Mouse (Mus musculus): ENCODE results near the gene Tceanc2. TPM values are rescaled to one million over a fixed set of nuclear protein-coding genes. Genes with fewer than 3 reads are reported as not detected.

Tceanc2 gene
- polyA plus RNA-seq, 1 experiment from 2014 or later: 16.8 TPM

DNA sequence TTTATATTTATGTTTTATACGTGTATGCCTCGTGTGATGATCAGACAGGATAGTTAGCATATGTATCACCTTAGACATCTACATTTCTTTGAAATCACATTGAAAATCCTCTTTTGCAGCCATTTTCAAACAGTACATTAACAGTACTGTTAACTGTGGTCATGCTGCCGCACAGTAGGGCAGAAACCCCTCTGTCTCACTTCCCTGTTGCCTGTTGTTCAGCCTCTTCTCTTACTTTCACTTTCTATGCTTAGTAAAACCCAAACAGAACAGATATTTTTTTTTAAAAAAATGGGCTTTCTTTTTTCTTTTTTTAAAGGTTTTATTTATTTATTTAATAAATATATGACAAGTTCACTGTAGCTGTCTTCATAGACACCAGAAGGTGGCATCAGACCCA lies 14.9 kb upstream of the Tceanc2 start:
- no peak overlapping the region for H3K27ac ChIP-seq (replicated peaks in 1 of 2; ENCODE audit: control insufficient read depth in 1 of 2, insufficient read depth in 1 of 2, low read depth in 2 of 2, low read length in 2 of 2)
- H3K9me3 ChIP-seq (ENCODE audit: control insufficient read depth, low read length): no peaks in the 10 kb centered on the region
- H3K4me3 ChIP-seq (ENCODE audit: control insufficient read depth in 1 of 2, insufficient read depth in 1 of 2, low read depth in 1 of 2, low read length in 2 of 2): no peak overlapping the region
- no peak overlapping the region for H3K9ac ChIP-seq (ENCODE audit: low read length)
- peaks cover 96% of the 10 kb centered on the region for H3K36me3 ChIP-seq (ENCODE audit: control insufficient read depth, insufficient read depth, low read length)
- no peaks in the 10 kb centered on the region for H3K4me1 ChIP-seq (ENCODE audit: control insufficient read depth in 2 of 2, insufficient read depth in 2 of 2, low read length in 2 of 2)
- ATAC-seq (ENCODE audit: insufficient number of reproducible peaks, insufficient read depth, low FRiP score, low read depth): no peak
- 95% methylated on average over 3 of the region's 3 CpGs for WGBS
- H3K4me2 ChIP-seq (ENCODE audit: low read length): no peak overlapping the region
- H3K27me3 ChIP-seq (ENCODE audit: control insufficient read depth, insufficient read depth, low read length): no peaks in the 10 kb centered on the region

DNA sequence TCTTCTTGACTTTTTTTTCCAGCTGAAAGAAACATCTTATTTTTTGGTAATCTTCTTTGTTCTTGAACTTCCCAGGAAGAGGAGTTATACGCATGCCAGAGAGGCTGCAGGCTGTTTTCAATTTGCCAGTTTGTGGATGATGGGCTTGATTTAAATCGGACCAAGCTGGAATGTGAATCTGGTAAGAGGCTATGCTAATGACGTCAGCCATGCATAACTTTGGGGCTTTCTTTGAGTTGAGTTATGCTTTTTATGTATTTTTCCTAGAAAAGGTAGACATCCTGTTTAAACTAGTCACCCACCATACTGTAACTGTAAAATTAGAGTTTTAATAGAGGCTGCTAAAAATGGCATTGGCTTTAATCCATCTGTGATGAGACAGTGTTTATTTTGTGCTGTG lies 6.8 kb upstream of the Tceanc2 start:
- H3K4me1 ChIP-seq (ENCODE audit: control insufficient read depth in 2 of 2, insufficient read depth in 2 of 2, low read length in 2 of 2): peaks cover 0 to 12% of the 10 kb centered on the region in 2 experiments; a peak in 2 of 4 replicates
- no peak overlapping the region for H3K27ac ChIP-seq (replicated peaks in 1 of 2; ENCODE audit: control insufficient read depth in 1 of 2, insufficient read depth in 1 of 2, low read depth in 2 of 2, low read length in 2 of 2)
- H3K9ac ChIP-seq (ENCODE audit: low read length): no peak overlapping the region
- H3K4me2 ChIP-seq (ENCODE audit: low read length): no peak overlapping the region
- H3K4me3 ChIP-seq (ENCODE audit: control insufficient read depth in 1 of 2, insufficient read depth in 1 of 2, low read depth in 1 of 2, low read length in 2 of 2): no peak overlapping the region
- no peaks in the 10 kb centered on the region for H3K9me3 ChIP-seq (ENCODE audit: control insufficient read depth, low read length)
- WGBS: 67% methylated on average over 3 of the region's 3 CpGs
- no peaks in the 10 kb centered on the region for H3K27me3 ChIP-seq (ENCODE audit: control insufficient read depth, insufficient read depth, low read length)
- ATAC-seq (ENCODE audit: insufficient number of reproducible peaks, insufficient read depth, low FRiP score, low read depth): no peak
- peaks cover 51% of the 10 kb centered on the region for H3K36me3 ChIP-seq (ENCODE audit: control insufficient read depth, insufficient read depth, low read length)

- Histone ChIP-seq H3K27ac (replicated peaks in 1 of 2; ENCODE audit: control insufficient read depth in 1 of 2, insufficient read depth in 1 of 2, low read depth in 2 of 2, low read length in 2 of 2) (no peak overlapping the region), H3K27me3 (ENCODE audit: control insufficient read depth, insufficient read depth, low read length) (no peaks in the 10 kb centered on the region), H3K4me1 (ENCODE audit: control insufficient read depth in 2 of 2, insufficient read depth in 2 of 2, low read length in 2 of 2) (peaks cover 0 to 25% of the 10 kb centered on the region in 2 experiments; a peak in 2 of 4 replicates), H3K9me3 (ENCODE audit: control insufficient read depth, low read length) (no peaks in the 10 kb centered on the region), H3K9ac (ENCODE audit: low read length) (no peak overlapping the region), H3K36me3 (ENCODE audit: control insufficient read depth, insufficient read depth, low read length) (peaks cover 26% of the 10 kb centered on the region), H3K4me2 (ENCODE audit: low read length) (no peak overlapping the region), H3K4me3 (ENCODE audit: control insufficient read depth in 1 of 2, insufficient read depth in 1 of 2, low read depth in 1 of 2, low read length in 2 of 2) (no peak overlapping the region)
- WGBS: 89% methylated on average over 4 of the region's 4 CpGs
- no peak for ATAC-seq (ENCODE audit: insufficient number of reproducible peaks, insufficient read depth, low FRiP score, low read depth)
These were observed 4.3 kb upstream of the Tceanc2 start for GRCm38 (mm10) chr4:107183203-107183602.

GRCm38 (mm10) chr4:107182796-107183195 lies 3.9 kb upstream of the Tceanc2 start:
- Histone ChIP-seq H3K4me2 (ENCODE audit: low read length) (no peak overlapping the region), H3K27me3 (ENCODE audit: control insufficient read depth, insufficient read depth, low read length) (no peaks in the 10 kb centered on the region), H3K9me3 (ENCODE audit: control insufficient read depth, low read length) (no peaks in the 10 kb centered on the region), H3K4me1 (ENCODE audit: control insufficient read depth in 2 of 2, insufficient read depth in 2 of 2, low read length in 2 of 2) (peaks cover 0 to 25% of the 10 kb centered on the region in 2 experiments; a peak in 2 of 4 replicates), H3K27ac (replicated peaks in 1 of 2; ENCODE audit: control insufficient read depth in 1 of 2, insufficient read depth in 1 of 2, low read depth in 2 of 2, low read length in 2 of 2) (no peak overlapping the region), H3K4me3 (ENCODE audit: control insufficient read depth in 1 of 2, insufficient read depth in 1 of 2, low read depth in 1 of 2, low read length in 2 of 2) (no peak overlapping the region), H3K36me3 (ENCODE audit: control insufficient read depth, insufficient read depth, low read length) (peaks cover 22% of the 10 kb centered on the region), H3K9ac (ENCODE audit: low read length) (no peak overlapping the region)
- 79% methylated on average over 2 of the region's 2 CpGs for WGBS
- ATAC-seq (ENCODE audit: insufficient number of reproducible peaks, insufficient read depth, low FRiP score, low read depth): no peak

- H3K4me1 ChIP-seq (ENCODE audit: control insufficient read depth in 2 of 2, insufficient read depth in 2 of 2, low read length in 2 of 2): peaks cover 0 to 33% of the 10 kb centered on the region in 2 experiments; a peak in 2 of 4 replicates
- no peak overlapping the region for H3K4me2 ChIP-seq (ENCODE audit: low read length)
- no peaks in the 10 kb centered on the region for H3K27me3 ChIP-seq (ENCODE audit: control insufficient read depth, insufficient read depth, low read length)
- no peak overlapping the region for H3K9ac ChIP-seq (ENCODE audit: low read length)
- H3K4me3 ChIP-seq (ENCODE audit: control insufficient read depth in 1 of 2, insufficient read depth in 1 of 2, low read depth in 1 of 2, low read length in 2 of 2): no peak overlapping the region
- 84% methylated on average over 6 of the region's 6 CpGs for WGBS
- H3K9me3 ChIP-seq (ENCODE audit: control insufficient read depth, low read length): no peaks in the 10 kb centered on the region
- ATAC-seq (ENCODE audit: insufficient number of reproducible peaks, insufficient read depth, low FRiP score, low read depth): no peak
- peaks cover 13% of the 10 kb centered on the region for H3K36me3 ChIP-seq (ENCODE audit: control insufficient read depth, insufficient read depth, low read length)
- H3K27ac ChIP-seq (replicated peaks in 1 of 2; ENCODE audit: control insufficient read depth in 1 of 2, insufficient read depth in 1 of 2, low read depth in 2 of 2, low read length in 2 of 2): no peak overlapping the region
These were observed 3.0 kb upstream of the Tceanc2 start for GRCm38 (mm10) chr4:107181866-107182265.

GRCm38 (mm10) chr4:107180746-107181145 lies 1.8 kb upstream of the Tceanc2 start:
- H3K9me3 ChIP-seq (ENCODE audit: control insufficient read depth, low read length): no peaks in the 10 kb centered on the region
- H3K4me1 ChIP-seq (ENCODE audit: control insufficient read depth in 2 of 2, insufficient read depth in 2 of 2, low read length in 2 of 2): peaks cover 0 to 28% of the 10 kb centered on the region in 2 experiments; a peak in 2 of 4 replicates
- H3K27me3 ChIP-seq (ENCODE audit: control insufficient read depth, insufficient read depth, low read length): no peaks in the 10 kb centered on the region
- no peak overlapping the region for H3K4me2 ChIP-seq (ENCODE audit: low read length)
- no peak overlapping the region for H3K4me3 ChIP-seq (ENCODE audit: control insufficient read depth in 1 of 2, insufficient read depth in 1 of 2, low read depth in 1 of 2, low read length in 2 of 2)
- no peak overlapping the region for H3K27ac ChIP-seq (replicated peaks in 1 of 2; ENCODE audit: control insufficient read depth in 1 of 2, insufficient read depth in 1 of 2, low read depth in 2 of 2, low read length in 2 of 2)
- no peak overlapping the region for H3K9ac ChIP-seq (ENCODE audit: low read length)
- no peak for ATAC-seq (ENCODE audit: insufficient number of reproducible peaks, insufficient read depth, low FRiP score, low read depth)
- peaks cover 9% of the 10 kb centered on the region for H3K36me3 ChIP-seq (ENCODE audit: control insufficient read depth, insufficient read depth, low read length)

DNA sequence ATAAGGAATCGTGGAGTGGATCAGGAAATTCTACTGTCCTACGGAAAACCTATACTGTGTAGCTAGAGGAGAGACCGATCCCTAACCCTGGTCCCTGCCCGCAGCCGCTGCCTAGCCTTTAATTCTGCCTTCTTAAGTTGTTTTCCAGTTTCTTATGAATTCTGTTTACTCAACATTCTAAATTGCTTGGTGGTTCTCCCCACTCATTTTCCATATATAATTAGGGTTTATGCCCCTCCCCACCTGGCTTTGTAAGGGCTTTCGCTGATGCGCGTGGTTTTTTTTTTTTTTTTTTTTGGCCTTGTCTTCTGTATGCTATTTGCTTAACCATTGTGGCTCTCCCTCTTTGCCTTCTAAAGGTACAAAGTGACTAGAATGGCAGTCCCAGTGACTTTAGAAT lies 645 bp upstream of the Tceanc2 start:
- peak overlapping the region; percentile 91 to 97; a peak in 3 of 4 replicates for H3K27ac ChIP-seq (replicated peaks in 1 of 2; ENCODE audit: control insufficient read depth in 1 of 2, insufficient read depth in 1 of 2, low read depth in 2 of 2, low read length in 2 of 2)
- peaks cover 17% of the 10 kb centered on the region for H3K36me3 ChIP-seq (ENCODE audit: control insufficient read depth, insufficient read depth, low read length)
- no peaks in the 10 kb centered on the region for H3K27me3 ChIP-seq (ENCODE audit: control insufficient read depth, insufficient read depth, low read length)
- WGBS: 2% methylated on average over 8 of the region's 8 CpGs
- H3K9ac ChIP-seq (ENCODE audit: low read length): peak overlapping the region; percentile 94
- H3K4me1 ChIP-seq (ENCODE audit: control insufficient read depth in 2 of 2, insufficient read depth in 2 of 2, low read length in 2 of 2): peaks cover 0 to 21% of the 10 kb centered on the region in 2 experiments; a peak in 2 of 4 replicates
- H3K4me2 ChIP-seq (ENCODE audit: low read length): peak overlapping the region; percentile 71
- no peaks in the 10 kb centered on the region for H3K9me3 ChIP-seq (ENCODE audit: control insufficient read depth, low read length)
- ATAC-seq (ENCODE audit: insufficient number of reproducible peaks, insufficient read depth, low FRiP score, low read depth): no peak
- H3K4me3 ChIP-seq (ENCODE audit: control insufficient read depth in 1 of 2, insufficient read depth in 1 of 2, low read depth in 1 of 2, low read length in 2 of 2): peak overlapping the region; percentile 87 to 98

DNA sequence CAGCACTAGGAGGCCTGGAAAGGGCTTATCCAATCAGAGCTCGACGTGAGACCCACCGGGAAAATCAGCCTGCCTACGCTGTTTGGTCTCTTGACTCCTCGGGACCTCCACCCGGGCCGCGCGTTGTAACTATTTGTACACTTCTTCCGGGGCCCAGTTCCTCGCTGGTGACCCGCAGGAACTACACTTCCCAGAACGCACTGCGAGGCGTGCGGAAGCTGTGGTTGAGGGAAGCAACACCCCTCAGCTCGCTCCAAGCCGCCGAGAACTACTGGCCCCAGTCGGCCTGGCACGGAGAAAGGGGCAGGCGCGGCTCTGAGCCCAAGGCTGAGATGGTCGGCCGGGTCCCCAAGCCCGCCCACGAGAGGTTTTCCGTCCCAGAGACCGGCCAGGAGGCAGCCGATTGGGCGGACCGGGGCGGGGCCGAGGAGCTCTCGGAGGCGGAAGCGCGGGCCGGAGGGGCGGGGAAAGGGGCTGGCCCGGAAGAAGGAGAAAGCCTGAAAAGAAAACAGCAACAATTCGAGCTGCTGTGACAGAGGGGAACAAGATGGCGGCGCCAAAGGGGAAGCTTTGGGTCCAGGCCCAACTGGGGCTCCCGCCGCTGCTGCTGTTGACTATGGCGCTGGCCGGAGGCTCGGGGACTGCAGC lies 610 bp downstream of the Tceanc2 start, which contains the start of gene Tmem59:
Gene Tmem59 (plus strand): TSS at position 218 of the 648 bp plus-strand sequence.
- Histone ChIP-seq H3K4me2 (ENCODE audit: low read length) (peak within 1 kb of the TSS; percentile 71), H3K4me1 (ENCODE audit: control insufficient read depth in 2 of 2, insufficient read depth in 2 of 2, low read length in 2 of 2) (peaks cover 0 to 21% of the 10 kb centered on the region in 2 experiments; a peak in 2 of 4 replicates), H3K4me3 (ENCODE audit: control insufficient read depth in 1 of 2, insufficient read depth in 1 of 2, low read depth in 1 of 2, low read length in 2 of 2) (peak within 1 kb of the TSS; percentile 87 to 98), H3K36me3 (ENCODE audit: control insufficient read depth, insufficient read depth, low read length) (peaks cover 29% of the 10 kb centered on the region), H3K9me3 (ENCODE audit: control insufficient read depth, low read length) (no peaks in the 10 kb centered on the region), H3K27me3 (ENCODE audit: control insufficient read depth, insufficient read depth, low read length) (no peaks in the 10 kb centered on the region), H3K9ac (ENCODE audit: low read length) (peak within 1 kb of the TSS; percentile 94), H3K27ac (replicated peaks in 1 of 2; ENCODE audit: control insufficient read depth in 1 of 2, insufficient read depth in 1 of 2, low read depth in 2 of 2, low read length in 2 of 2) (peak within 1 kb of the TSS; percentile 96 to 97)
- peak; percentile 88 for ATAC-seq (ENCODE audit: insufficient number of reproducible peaks, insufficient read depth, low FRiP score, low read depth)
- under 1% methylated on average over 47 of the region's 49 CpGs for WGBS
